Mouse (Mus musculus): ENCODE data around the gene Ror1. TPM values are rescaled to one million over a fixed set of nuclear protein-coding genes. Genes with fewer than 3 reads are reported as not detected.

The Ror1 gene
- total RNA-seq, 1 experiment = 2.2 TPM

GRCm38 (mm10) chr4:100355566-100355965 lies 260.0 kb downstream of the Ror1 start:
- no peak for DNase-seq (ENCODE audit: low read depth, low spot score)
- in situ Hi-C loops (cut with MboI; ENCODE audit: low sequenced_read_pairs in 2 of 2, unreplicated experiment in 2 of 2) = no loop called here
- no peak overlapping the region for H3K27ac ChIP-seq (ENCODE audit: insufficient read depth, low read depth, low read length, poor library complexity, severe bottlenecking)
- H3K4me3 ChIP-seq (ENCODE audit: insufficient read depth in 1 of 2, low read depth in 1 of 2, low read length in 2 of 2, poor library complexity in 1 of 2, severe bottlenecking in 1 of 2) = no peak overlapping the region
- no peaks in the 10 kb centered on the region for H3K4me1 ChIP-seq (ENCODE audit: control insufficient read depth in 2 of 2, insufficient read depth in 2 of 2, low read length in 2 of 2, poor library complexity in 1 of 2)
- H3K9ac ChIP-seq (ENCODE audit: insufficient read depth, low read depth, low read length, poor library complexity, severe bottlenecking) = no peak overlapping the region
- H3K9me3 ChIP-seq (ENCODE audit: control insufficient read depth, insufficient read depth, low read depth, low read length) = no peaks in the 10 kb centered on the region
- H3K36me3 ChIP-seq (ENCODE audit: control insufficient read depth, insufficient read depth, low read length, poor library complexity, severe bottlenecking) = no peaks in the 10 kb centered on the region
- TF ChIP-seq ZNF384 (IDR thresholded peaks at IDR 0.05; ENCODE audit: low read depth, low read length) (no peak), CHD2 (IDR thresholded peaks at IDR 0.05; ENCODE audit: low read depth, low read length) (no peak), HCFC1 (IDR thresholded peaks at IDR 0.05; ENCODE audit: borderline replicate concordance, insufficient read depth, low read length) (no peak), ZC3H11A (IDR thresholded peaks at IDR 0.05; ENCODE audit: borderline replicate concordance, low read depth, low read length) (no peak), MAFK (IDR thresholded peaks at IDR 0.05; ENCODE audit: insufficient read depth, low read depth, low read length) (no peak)

- in situ Hi-C loops (cut with MboI; ENCODE audit: low sequenced_read_pairs in 2 of 2, unreplicated experiment in 2 of 2) = no loop called here
- no peak overlapping the region for H3K9ac ChIP-seq (ENCODE audit: insufficient read depth, low read depth, low read length, poor library complexity, severe bottlenecking)
- no peak for TF ChIP-seq MAFK (IDR thresholded peaks at IDR 0.05; ENCODE audit: insufficient read depth, low read depth, low read length)
- no peak for TF ChIP-seq ZC3H11A (IDR thresholded peaks at IDR 0.05; ENCODE audit: borderline replicate concordance, low read depth, low read length)
- TF ChIP-seq HCFC1 (IDR thresholded peaks at IDR 0.05; ENCODE audit: borderline replicate concordance, insufficient read depth, low read length) = no peak
- TF ChIP-seq CHD2 (IDR thresholded peaks at IDR 0.05; ENCODE audit: low read depth, low read length) = no peak
- no peak for TF ChIP-seq ZNF384 (IDR thresholded peaks at IDR 0.05; ENCODE audit: low read depth, low read length)
- no peak overlapping the region for H3K27ac ChIP-seq (ENCODE audit: insufficient read depth, low read depth, low read length, poor library complexity, severe bottlenecking)
- no peak for DNase-seq (ENCODE audit: low read depth, low spot score)
- H3K4me3 ChIP-seq (ENCODE audit: insufficient read depth in 1 of 2, low read depth in 1 of 2, low read length in 2 of 2, poor library complexity in 1 of 2, severe bottlenecking in 1 of 2) = no peak overlapping the region
- H3K9me3 ChIP-seq (ENCODE audit: control insufficient read depth, insufficient read depth, low read depth, low read length) = no peaks in the 10 kb centered on the region
- no peaks in the 10 kb centered on the region for H3K36me3 ChIP-seq (ENCODE audit: control insufficient read depth, insufficient read depth, low read length, poor library complexity, severe bottlenecking)
- H3K4me1 ChIP-seq (ENCODE audit: control insufficient read depth in 2 of 2, insufficient read depth in 2 of 2, low read length in 2 of 2, poor library complexity in 1 of 2) = no peaks in the 10 kb centered on the region
Measured at GRCm38 (mm10) chr4:100357881-100358589, 262.4 kb downstream of the Ror1 start.

- H3K4me1 ChIP-seq (ENCODE audit: control insufficient read depth in 2 of 2, insufficient read depth in 2 of 2, low read length in 2 of 2, poor library complexity in 1 of 2) = no peaks in the 10 kb centered on the region
- DNase-seq (ENCODE audit: low read depth, low spot score) = no peak
- H3K9me3 ChIP-seq (ENCODE audit: control insufficient read depth, insufficient read depth, low read depth, low read length) = no peaks in the 10 kb centered on the region
- H3K27ac ChIP-seq (ENCODE audit: insufficient read depth, low read depth, low read length, poor library complexity, severe bottlenecking) = no peak overlapping the region
- in situ Hi-C loops (cut with MboI; ENCODE audit: low sequenced_read_pairs in 2 of 2, unreplicated experiment in 2 of 2) = no loop called here
- H3K4me3 ChIP-seq (ENCODE audit: insufficient read depth in 1 of 2, low read depth in 1 of 2, low read length in 2 of 2, poor library complexity in 1 of 2, severe bottlenecking in 1 of 2) = no peak overlapping the region
- no peaks in the 10 kb centered on the region for H3K36me3 ChIP-seq (ENCODE audit: control insufficient read depth, insufficient read depth, low read length, poor library complexity, severe bottlenecking)
- no peak overlapping the region for H3K9ac ChIP-seq (ENCODE audit: insufficient read depth, low read depth, low read length, poor library complexity, severe bottlenecking)
- TF ChIP-seq ZC3H11A (IDR thresholded peaks at IDR 0.05; ENCODE audit: borderline replicate concordance, low read depth, low read length) (no peak), CHD2 (IDR thresholded peaks at IDR 0.05; ENCODE audit: low read depth, low read length) (no peak), ZNF384 (IDR thresholded peaks at IDR 0.05; ENCODE audit: low read depth, low read length) (no peak), HCFC1 (IDR thresholded peaks at IDR 0.05; ENCODE audit: borderline replicate concordance, insufficient read depth, low read length) (no peak), MAFK (IDR thresholded peaks at IDR 0.05; ENCODE audit: insufficient read depth, low read depth, low read length) (no peak)
Measured at GRCm38 (mm10) chr4:100363666-100364065, 268.1 kb downstream of the Ror1 start.

GRCm38 (mm10) chr4:100368691-100369090 lies 273.1 kb downstream of the Ror1 start:
- Histone ChIP-seq H3K9ac (ENCODE audit: insufficient read depth, low read depth, low read length, poor library complexity, severe bottlenecking) (no peak overlapping the region), H3K36me3 (ENCODE audit: control insufficient read depth, insufficient read depth, low read length, poor library complexity, severe bottlenecking) (no peaks in the 10 kb centered on the region), H3K4me3 (ENCODE audit: insufficient read depth in 1 of 2, low read depth in 1 of 2, low read length in 2 of 2, poor library complexity in 1 of 2, severe bottlenecking in 1 of 2) (no peak overlapping the region), H3K9me3 (ENCODE audit: control insufficient read depth, insufficient read depth, low read depth, low read length) (no peaks in the 10 kb centered on the region), H3K4me1 (ENCODE audit: control insufficient read depth in 2 of 2, insufficient read depth in 2 of 2, low read length in 2 of 2, poor library complexity in 1 of 2) (no peaks in the 10 kb centered on the region), H3K27ac (ENCODE audit: insufficient read depth, low read depth, low read length, poor library complexity, severe bottlenecking) (no peak overlapping the region)
- TF ChIP-seq HCFC1 (IDR thresholded peaks at IDR 0.05; ENCODE audit: borderline replicate concordance, insufficient read depth, low read length) (no peak), ZC3H11A (IDR thresholded peaks at IDR 0.05; ENCODE audit: borderline replicate concordance, low read depth, low read length) (no peak), MAFK (IDR thresholded peaks at IDR 0.05; ENCODE audit: insufficient read depth, low read depth, low read length) (no peak), CHD2 (IDR thresholded peaks at IDR 0.05; ENCODE audit: low read depth, low read length) (no peak), ZNF384 (IDR thresholded peaks at IDR 0.05; ENCODE audit: low read depth, low read length) (no peak)
- in situ Hi-C loops (cut with MboI; ENCODE audit: low sequenced_read_pairs in 2 of 2, unreplicated experiment in 2 of 2) = no loop called here
- no peak for DNase-seq (ENCODE audit: low read depth, low spot score)
